Mouse (Mus musculus) ES-E14 (cell line): ENCODE measurements around the gene Upk2. TPM values are rescaled to one million over a fixed set of nuclear protein-coding genes. Genes with fewer than 3 reads are reported as not detected.

ENCODE experiments used
- DNase-seq: peaks from one replicate; pipeline ENCODE4 v3.0.0-alpha.2; 2013; ENCODE audit warnings: low read depth, low spot score
- H3K27ac ChIP-seq: 2 replicates; pipeline ENCODE4 v1.5.1; 2012; ENCODE audit warnings: low read depth, mild to moderate bottlenecking, low read length, moderate library complexity, mixed read lengths; ENCODE audit not compliant: poor library complexity, insufficient read depth, severe bottlenecking
- H3K36me3 ChIP-seq: 2 replicates; pipeline ENCODE4 v1.6.1; 2012; ENCODE audit warnings: mild to moderate bottlenecking, low read length, moderate library complexity, mixed read lengths; ENCODE audit not compliant: control insufficient read depth, poor library complexity, insufficient read depth, severe bottlenecking
- H3K4me1 ChIP-seq, 2 experiments: fragments of 150-350 bp in 1 of 2; sonication (generic) in 1 of 2; 2 replicates each; pipeline ENCODE4 v1.6.1; 2012; ENCODE audit warnings: low read length in 2 of 2, mild to moderate bottlenecking in 1 of 2, mixed read lengths in 1 of 2; ENCODE audit not compliant: control insufficient read depth in 2 of 2, insufficient read depth in 2 of 2, poor library complexity in 1 of 2
- H3K4me3 ChIP-seq, 2 experiments: fragments of 150-350 bp in 1 of 2; sonication (generic) in 1 of 2; 2 replicates each; pipeline ENCODE4 v1.5.1; 2012; ENCODE audit warnings: low read length in 2 of 2, low read depth in 1 of 2, mild to moderate bottlenecking in 1 of 2, mixed read lengths in 1 of 2; ENCODE audit not compliant: insufficient read depth in 1 of 2, poor library complexity in 1 of 2, severe bottlenecking in 1 of 2
- H3K9ac ChIP-seq: 2 replicates; pipeline ENCODE4 v1.6.1; 2012; ENCODE audit warnings: low read depth, mild to moderate bottlenecking, low read length, mixed read lengths; ENCODE audit not compliant: poor library complexity, insufficient read depth, severe bottlenecking
- H3K9me3 ChIP-seq: fragments of 150-350 bp; sonication (generic); 2 replicates; pipeline ENCODE4 v1.6.1; 2012; ENCODE audit warnings: low read depth, mild to moderate bottlenecking, low read length; ENCODE audit not compliant: control insufficient read depth, insufficient read depth
- CHD2 ChIP-seq: IDR thresholded peaks from 2 replicates; pipeline ENCODE4 v1.6.1; 2014; ENCODE audit warnings: mild to moderate bottlenecking, low read depth, low read length, inconsistent platforms
- HCFC1 ChIP-seq: IDR thresholded peaks from 2 replicates; pipeline ENCODE4 v1.6.1; 2012; ENCODE audit warnings: low read length, inconsistent platforms, borderline replicate concordance; ENCODE audit not compliant: insufficient read depth
- MAFK ChIP-seq: IDR thresholded peaks from 2 replicates; pipeline ENCODE4 v1.6.1; 2014; ENCODE audit warnings: mild to moderate bottlenecking, low read depth, low read length, inconsistent platforms; ENCODE audit not compliant: insufficient read depth
- ZC3H11A ChIP-seq: IDR thresholded peaks from 2 replicates; pipeline ENCODE4 v1.6.1; 2012; ENCODE audit warnings: low read depth, mild to moderate bottlenecking, inconsistent platforms, low read length, borderline replicate concordance
- ZNF384 ChIP-seq: IDR thresholded peaks from 2 replicates; pipeline ENCODE4 v1.6.1; 2012; ENCODE audit warnings: low read depth, low read length, inconsistent platforms
- in situ Hi-C, 2 experiments: fragments of 600-800 bp; cut with MboI; formaldehyde crosslinking; loops; one replicate each; pipeline ENCODE4 v1.15.1; 2025; ENCODE audit warnings: low sequenced_read_pairs in 2 of 2, inconsistent platforms in 1 of 2; ENCODE audit not compliant: unreplicated experiment in 2 of 2
- total RNA-seq: library from RNA; depleted of rRNA; stranded (reverse); fragments of 300-350 nt; gene quantifications from 2 replicates; pipeline ENCODE4 v1.2.3, GENCODE M21; 2012

Gene Upk2
- total RNA-seq, 1 experiment: 0.31 TPM

DNA sequence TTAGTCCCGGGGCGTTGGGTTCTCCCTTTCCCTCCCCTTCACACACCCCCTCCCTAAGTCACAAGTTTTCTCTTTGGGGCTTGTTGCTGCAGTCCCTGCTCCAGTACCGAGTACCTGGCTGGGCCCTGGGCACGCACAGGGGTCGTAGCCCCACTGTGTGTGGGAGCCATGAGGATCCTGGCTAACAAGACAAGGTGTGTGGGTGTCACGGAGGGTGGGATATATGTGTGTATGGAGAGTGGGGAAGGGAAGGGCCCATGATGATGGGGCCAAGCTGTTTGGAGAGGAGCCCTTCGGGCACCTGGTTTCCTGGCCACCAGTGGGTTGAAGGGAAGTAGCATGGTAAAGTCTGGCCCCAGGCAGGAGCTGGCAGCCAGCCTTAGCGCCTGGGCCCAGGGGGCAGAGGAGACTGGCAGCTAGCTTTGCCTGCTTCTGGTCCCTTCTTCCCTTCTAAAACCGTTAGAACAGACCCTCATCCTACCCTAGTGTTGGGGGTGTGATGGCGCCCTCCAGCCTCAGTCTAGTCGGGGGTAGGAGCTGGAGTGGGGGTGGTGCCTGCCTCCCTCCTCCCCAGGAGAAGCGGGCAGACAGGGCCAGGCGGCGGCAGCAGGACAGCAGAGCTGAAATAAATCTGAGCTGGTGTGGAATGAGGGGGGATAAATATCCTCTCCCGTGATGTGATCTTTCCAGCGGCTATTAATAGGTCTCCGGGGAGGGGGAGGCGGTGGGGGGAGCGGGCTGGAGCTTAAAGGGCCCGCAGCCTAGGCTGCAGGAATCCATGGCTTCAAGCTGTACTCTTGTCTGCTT, 44.8 kb upstream of the Upk2 start:
- H3K9me3 ChIP-seq: no peaks in the 10 kb centered on the region
- peaks cover 0 to 59% of the 10 kb centered on the region in 2 experiments; a peak in 2 of 4 replicates for H3K4me1 ChIP-seq
- H3K4me3 ChIP-seq: peak overlapping the region; percentile 64 to 67; a peak in 3 of 4 replicates
- H3K27ac ChIP-seq: no peak overlapping the region
- in situ Hi-C loops: loop anchor here in 1 of 2 experiments (5.0 kb wide), 1 partner anchor 47 kb away; the partner anchor contains the start of gene Upk2
- H3K36me3 ChIP-seq: no peaks in the 10 kb centered on the region
- peak overlapping the region; percentile 6; the same call in 1 of the 2 replicates for H3K9ac ChIP-seq
- TF ChIP-seq MAFK (no peak), HCFC1 (no peak), ZNF384 (no peak), CHD2 (no peak), ZC3H11A (no peak)
- no peak for DNase-seq

DNA sequence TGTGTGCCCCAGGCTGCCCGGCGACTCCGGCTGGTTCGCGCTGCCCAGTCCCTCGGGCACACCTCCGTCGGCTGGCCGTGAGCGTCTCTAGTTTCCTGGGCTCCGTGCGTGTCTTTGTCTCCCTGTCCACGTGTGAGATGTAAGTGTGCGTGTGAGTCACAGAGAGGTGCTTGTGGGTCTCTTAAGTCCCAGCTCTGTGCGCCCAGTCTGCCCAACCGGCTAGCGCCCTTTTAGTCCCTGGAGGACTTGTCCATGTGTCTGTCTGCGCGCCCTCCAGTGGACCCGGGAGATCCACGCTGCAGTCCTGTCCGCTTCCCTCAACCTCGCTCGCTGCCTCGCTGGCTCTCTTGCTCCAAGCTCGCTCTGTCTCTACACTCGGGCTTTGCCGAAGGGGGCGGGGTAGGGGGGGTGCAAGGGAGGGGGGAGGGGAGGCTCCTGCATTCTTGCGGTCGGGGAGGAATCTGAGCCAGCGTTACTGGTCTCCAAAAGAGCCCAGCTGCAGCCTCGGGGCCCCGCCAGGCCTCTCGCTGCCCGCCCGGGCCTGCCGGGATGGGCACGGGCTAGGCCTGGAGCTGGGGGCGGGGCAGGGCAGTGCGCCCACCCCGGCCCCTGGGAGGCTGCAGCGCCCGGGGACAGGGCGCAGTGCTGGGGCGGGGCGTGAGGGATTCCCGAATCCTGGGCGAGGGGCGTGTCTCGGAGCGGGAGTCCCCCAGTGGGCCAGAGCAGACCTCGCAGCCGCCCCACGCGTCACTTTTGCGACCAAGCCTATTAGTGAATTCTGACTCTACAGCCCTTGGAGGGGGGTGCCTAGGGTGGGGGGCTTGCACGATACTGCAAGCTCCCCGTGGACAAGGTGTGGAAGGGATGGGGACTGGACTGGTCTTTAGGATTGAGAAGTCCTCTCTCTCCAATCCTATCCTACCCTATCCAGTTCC, 43.9 kb upstream of the Upk2 start:
- Histone ChIP-seq H3K36me3 (no peaks in the 10 kb centered on the region), H3K4me1 (peaks cover 0 to 67% of the 10 kb centered on the region in 2 experiments; a peak in 2 of 4 replicates), H3K4me3 (peak overlapping the region; percentile 64 to 67), H3K9ac (peak overlapping the region; percentile 61), H3K9me3 (no peaks in the 10 kb centered on the region), H3K27ac (no peak overlapping the region)
- TF ChIP-seq MAFK: no peak
- no peak for TF ChIP-seq ZNF384
- TF ChIP-seq HCFC1: no peak
- TF ChIP-seq ZC3H11A: no peak
- no peak for TF ChIP-seq CHD2
- in situ Hi-C loops: no loop called here
- DNase-seq: no peak

DNA sequence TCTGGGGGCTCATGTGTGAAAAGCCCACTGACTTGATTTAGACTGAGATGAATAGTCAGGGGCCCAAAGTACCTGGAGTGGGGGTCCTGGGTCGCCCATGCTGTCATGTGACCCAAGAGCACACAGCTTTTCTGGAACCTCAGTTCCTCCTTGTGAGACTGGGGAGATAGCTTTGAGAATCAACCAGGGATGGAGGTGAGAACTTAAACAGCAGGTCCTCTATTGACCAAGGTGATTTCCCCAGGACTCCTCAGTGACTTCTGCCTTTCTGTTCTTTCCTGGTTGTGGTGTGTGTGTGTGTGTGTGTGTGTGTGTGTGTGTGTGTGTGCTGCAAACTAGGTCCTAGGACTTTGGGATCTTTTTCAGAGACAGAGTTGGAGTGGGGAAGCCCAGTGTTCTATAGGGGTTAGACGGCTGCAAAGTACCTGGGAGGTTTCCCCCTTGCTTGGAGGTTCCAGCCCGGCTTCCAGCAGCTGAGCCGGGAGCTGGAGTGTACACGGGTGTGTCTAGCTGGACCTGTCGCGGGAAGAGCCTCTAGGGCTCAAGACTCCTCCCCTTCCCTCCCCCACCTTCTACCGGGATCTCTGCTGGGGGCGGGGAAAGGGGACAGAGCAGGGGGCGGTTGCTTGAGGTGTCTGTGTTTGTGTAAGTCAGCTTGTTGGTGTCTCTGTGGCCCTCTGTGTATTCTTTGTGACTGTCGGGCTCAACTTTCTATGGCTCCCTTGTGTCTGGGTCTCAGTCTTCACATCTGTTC, 43.0 kb upstream of the Upk2 start:
- TF ChIP-seq MAFK: no peak
- TF ChIP-seq CHD2: no peak
- TF ChIP-seq ZC3H11A: no peak
- no peak for TF ChIP-seq HCFC1
- no peak for TF ChIP-seq ZNF384
- in situ Hi-C loops: no loop called here

More for the DNA sequence above, 43.0 kb upstream of the Upk2 start:
- Histone ChIP-seq H3K4me3 (peak overlapping the region; percentile 64 to 67), H3K36me3 (no peaks in the 10 kb centered on the region), H3K27ac (no peak overlapping the region), H3K4me1 (peaks cover 0 to 72% of the 10 kb centered on the region in 2 experiments; a peak in 2 of 4 replicates), H3K9ac (peak overlapping the region; percentile 61; the same call in 1 of the 2 replicates), H3K9me3 (no peaks in the 10 kb centered on the region)
- DNase-seq: no peak
